ENCODE assay signal across 26 mouse cellular contexts in genomic region chr14:48141694-48142093, GRCm38 (mm10). TPM values are rescaled to one million over a fixed set of nuclear protein-coding genes. Genes with fewer than 3 reads are reported as not detected.
A peak's percentile ranks its signal among the peaks of the same experiment; 100 is the strongest.
DNase-seq lines count a peak whose midpoint lies in the region; ATAC-seq and TF ChIP-seq lines count a peak whose summit lies in the region.
"Had no signal": no experiment of that assay in that cellular context is flagged by ENCODE, and none has a peak within 500 bp of the region (broad histone marks: within the 10 kb centered on the region; RNA-seq: fewer than 3 reads in every experiment).

No protein-coding gene starts in this region.

- no peak for ATAC-seq in kidney, embryonic 15.5 days (replicated peaks; ENCODE audit: low FRiP score)
- ATAC-seq: activated CD4-positive, CD25-positive, alpha-beta regulatory T cell, adult 4 months; CD4-positive, CD25-positive, alpha-beta regulatory T cell, adult 4 months; forebrain, embryonic 13.5 days; forebrain, embryonic 15.5 days; forebrain, postnatal 0 days; Patski had no signal

- TF ChIP-seq CTCF in cerebellum, adult 2 months (IDR thresholded peaks at IDR 0.05; ENCODE audit: borderline replicate concordance, insufficient read depth, low read depth, low read length), result no peak

- peaks cover 52% of the 10 kb centered on the region for H3K4me1 ChIP-seq in cerebellum, adult 2 months (ENCODE audit: control insufficient read depth, insufficient read depth, low read length)
- peaks cover 34% of the 10 kb centered on the region for H3K4me1 ChIP-seq in kidney, embryonic 15.5 days

- H3K9me3 ChIP-seq in kidney, embryonic 15.5 days (replicated peaks), result no peaks in the 10 kb centered on the region
- H3K9me3 ChIP-seq: embryonic facial prominence, embryonic 10.5 days; embryonic facial prominence, embryonic 12.5 days; forebrain, embryonic 13.5 days; forebrain, embryonic 15.5 days; G1E had no signal

- H3K4me3 ChIP-seq in cerebellum, adult 2 months (replicated peaks; ENCODE audit: insufficient read depth, low read depth, low read length), result no peak overlapping the region
- H3K4me3 ChIP-seq in kidney, embryonic 15.5 days (replicated peaks), result no peak overlapping the region
- H3K4me3 ChIP-seq: embryonic facial prominence, embryonic 10.5 days; embryonic facial prominence, embryonic 12.5 days; forebrain, embryonic 13.5 days; forebrain, embryonic 15.5 days had no signal

- 56% methylated on average over 8 of the region's 8 CpGs for WGBS in cerebellum, adult 2 months
- 51% methylated on average over 8 of the region's 8 CpGs for WGBS in kidney, embryonic 15.5 days

- TF ChIP-seq POLR2A in cerebellum, adult 2 months (IDR thresholded peaks at IDR 0.05; ENCODE audit: borderline replicate concordance, insufficient read depth, low read length), result no peak

- H3K36me3 ChIP-seq in kidney, embryonic 15.5 days, result no peaks in the 10 kb centered on the region
- H3K36me3 ChIP-seq: embryonic facial prominence, embryonic 10.5 days; embryonic facial prominence, embryonic 12.5 days; forebrain, embryonic 15.5 days; G1E had no signal

- peak overlapping the region; percentile 38; the same call in 1 of the 2 replicates for H3K27ac ChIP-seq in cerebellum, adult 2 months (ENCODE audit: insufficient read depth, low read length)
- no peak overlapping the region for H3K27ac ChIP-seq in kidney, embryonic 15.5 days
- H3K27ac ChIP-seq: embryonic facial prominence, embryonic 10.5 days; embryonic facial prominence, embryonic 12.5 days; forebrain, embryonic 13.5 days; forebrain, embryonic 15.5 days had no signal

- no peaks in the 10 kb centered on the region for H3K27me3 ChIP-seq in cerebellum, adult 2 months (ENCODE audit: control insufficient read depth, insufficient read depth, low read length)
- H3K27me3 ChIP-seq in kidney, embryonic 15.5 days, result no peaks in the 10 kb centered on the region
- H3K27me3 ChIP-seq: CH12.LX; embryonic facial prominence, embryonic 12.5 days; forebrain, embryonic 13.5 days; forebrain, embryonic 15.5 days had no signal

- no peak for DNase-seq in cerebellum, adult 2 months
- no peak for DNase-seq in cerebellum, adult 9-10 months
- peak; percentile 23 for DNase-seq in gastrocnemius, postnatal 25 days
- no peak for DNase-seq in gastrocnemius, postnatal 10 days
- DNase-seq in kidney, adult 9 months, result peak; percentile 38
- DNase-seq in urinary bladder, adult 2 months (ENCODE audit: low spot score), result peak; percentile 16
- DNase-seq in urinary bladder, postnatal 10 days (ENCODE audit: low spot score), result no peak
- DNase-seq: adrenal gland, adult 2 months; adrenal gland, postnatal 10 days; adrenal gland, postnatal 36 days; B cell, adult 2 months; cerebellum, adult 11-12 months; cerebellum, adult 8-10 months; cerebellum, postnatal 10 days; cerebellum, postnatal 25 days; forebrain, postnatal 0 days had no signal

- H3K9ac ChIP-seq in kidney, embryonic 15.5 days, result no peak overlapping the region
- H3K9ac ChIP-seq: embryonic facial prominence, embryonic 12.5 days; forebrain, embryonic 13.5 days; forebrain, embryonic 15.5 days; forebrain, postnatal 0 days had no signal

- no peak overlapping the region for H3K4me2 ChIP-seq in kidney, embryonic 15.5 days
- H3K4me2 ChIP-seq: embryonic facial prominence, embryonic 12.5 days; forebrain, embryonic 13.5 days; forebrain, embryonic 15.5 days had no signal

RNA-seq across cellular contexts. Expression of gene Peli2, which starts 21.1 kb away (rescaled TPM):
- polyA plus RNA-seq in cerebellum, adult 2 months (2012; rRNA removed), result 28.5 and 31.9 TPM in 2 replicates
- total RNA-seq in gastrocnemius, postnatal 25 days (2021), result 10 to 100 TPM; 12.5 to 14.7 TPM
- total RNA-seq in gastrocnemius, postnatal 10 days (2021), result 10 to 100 TPM; 15.9 to 18.3 TPM
- polyA plus RNA-seq in kidney, embryonic 15.5 days (2015; fragmentation: Nextera tagmentation; extraction: Ambion mirVana), result 7.1 and 8.2 TPM in 2 replicates
- 25.0 and 36.3 TPM in 2 replicates for polyA plus RNA-seq in urinary bladder, adult 2 months (2012; rRNA removed)
- total RNA-seq: CH12.LX had no signal
- polyA plus RNA-seq: G1E had no signal

Comparison
In these comparisons a context has a peak if more than half of its experiments do, and no peak if none do; other contexts are left out.
1. DNase-seq: peak in gastrocnemius, postnatal 25 days (single experiment), kidney, adult 9 months (single experiment) and urinary bladder, adult 2 months (single experiment); none in cerebellum, adult 2 months (0 of 2), cerebellum, adult 9-10 months (single experiment), gastrocnemius, postnatal 10 days (single experiment) and urinary bladder, postnatal 10 days (single experiment).